Mouse (Mus musculus) heart, embryonic 14.5 days (tissue): ENCODE data around the gene Elf1. TPM values are rescaled to one million over a fixed set of nuclear protein-coding genes. Genes with fewer than 3 reads are reported as not detected.
"Not testable (repeated sequence)": the region's sequence is repeated elsewhere in the genome, so short reads cannot be mapped to it uniquely, and the experiment has no call there.

Experiments
- ATAC-seq: fragments of 200-750 bp; cut with Nextera tagmentation; 2 replicates; pipeline ENCODE4 v1.8.0; 2017; ENCODE audit warnings: low read depth, moderate TSS enrichment; ENCODE audit not compliant: insufficient number of reproducible peaks, insufficient read depth, low FRiP score
- H3K27ac ChIP-seq, 2 experiments: fragments of 200-500 bp in 1 of 2; fragments of 300-500 bp in 1 of 2; sonication (generic) in 1 of 2; replicated peaks in 1 of 2; 2 replicates each; pipeline ENCODE4 v1.5.1; 2012 to 2014; ENCODE audit warnings: low read depth in 2 of 2, low read length in 2 of 2, control low read depth in 1 of 2, mild to moderate bottlenecking in 1 of 2, mixed read lengths in 1 of 2; ENCODE audit not compliant: control insufficient read depth in 1 of 2, insufficient read depth in 1 of 2
- H3K27me3 ChIP-seq: fragments of 300-500 bp; sonication (generic); 2 replicates; pipeline ENCODE4 v1.6.1; 2014; ENCODE audit warnings: mild to moderate bottlenecking, low read length, control low read depth; ENCODE audit not compliant: control insufficient read depth, insufficient read depth
- H3K36me3 ChIP-seq: fragments of 300-500 bp; sonication (generic); 2 replicates; pipeline ENCODE4 v1.6.1; 2014; ENCODE audit warnings: mild to moderate bottlenecking, control low read depth, low read length, mixed read lengths; ENCODE audit not compliant: control insufficient read depth, insufficient read depth
- H3K4me1 ChIP-seq, 2 experiments: fragments of 200-500 bp in 1 of 2; fragments of 300-500 bp in 1 of 2; sonication (generic) in 1 of 2; 2 replicates each; pipeline ENCODE4 v1.6.1; 2012 to 2014; ENCODE audit warnings: low read length in 2 of 2, control low read depth in 1 of 2, mixed read lengths in 1 of 2; ENCODE audit not compliant: control insufficient read depth in 2 of 2, insufficient read depth in 2 of 2
- H3K4me2 ChIP-seq: fragments of 300-500 bp; sonication (generic); 2 replicates; pipeline ENCODE4 v1.6.1; 2014; ENCODE audit warnings: mild to moderate bottlenecking, low read length
- H3K4me3 ChIP-seq, 2 experiments: fragments of 200-500 bp in 1 of 2; fragments of 300-500 bp in 1 of 2; sonication (generic) in 1 of 2; 2 replicates each; pipeline ENCODE4 v1.5.1; 2012 to 2014; ENCODE audit warnings: low read length in 2 of 2, mild to moderate bottlenecking in 2 of 2, control low read depth in 1 of 2, low read depth in 1 of 2, moderate library complexity in 1 of 2; ENCODE audit not compliant: control insufficient read depth in 1 of 2, insufficient read depth in 1 of 2
- H3K9ac ChIP-seq: fragments of 300-500 bp; sonication (generic); 2 replicates; pipeline ENCODE4 v1.6.1; 2014; ENCODE audit warnings: mild to moderate bottlenecking, low read length
- H3K9me3 ChIP-seq: fragments of 300-500 bp; sonication (generic); 2 replicates; pipeline ENCODE4 v1.6.1; 2016; ENCODE audit warnings: low read length, control low read depth; ENCODE audit not compliant: control insufficient read depth
- WGBS: fragments of 180-500 bp; shearing (Covaris S2); extraction: QIAGEN DNeasy Blood & Tissue Kit; methylation state at CpG from one replicate; pipeline ENCODE4 v1.1.7; 2014; 5-methylcytosine and 5-hydroxymethylcytosine counted together
- polyA plus RNA-seq: library from polyadenylated mRNA; unstranded; fragments of >200 nt; fragmentation: Nextera tagmentation; extraction: Ambion mirVana; gene quantifications from 2 replicates; pipeline ENCODE4 v1.2.1, GENCODE M21; 2014

The Elf1 gene
- 11.0 and 12.0 TPM in 2 replicates for polyA plus RNA-seq

DNA sequence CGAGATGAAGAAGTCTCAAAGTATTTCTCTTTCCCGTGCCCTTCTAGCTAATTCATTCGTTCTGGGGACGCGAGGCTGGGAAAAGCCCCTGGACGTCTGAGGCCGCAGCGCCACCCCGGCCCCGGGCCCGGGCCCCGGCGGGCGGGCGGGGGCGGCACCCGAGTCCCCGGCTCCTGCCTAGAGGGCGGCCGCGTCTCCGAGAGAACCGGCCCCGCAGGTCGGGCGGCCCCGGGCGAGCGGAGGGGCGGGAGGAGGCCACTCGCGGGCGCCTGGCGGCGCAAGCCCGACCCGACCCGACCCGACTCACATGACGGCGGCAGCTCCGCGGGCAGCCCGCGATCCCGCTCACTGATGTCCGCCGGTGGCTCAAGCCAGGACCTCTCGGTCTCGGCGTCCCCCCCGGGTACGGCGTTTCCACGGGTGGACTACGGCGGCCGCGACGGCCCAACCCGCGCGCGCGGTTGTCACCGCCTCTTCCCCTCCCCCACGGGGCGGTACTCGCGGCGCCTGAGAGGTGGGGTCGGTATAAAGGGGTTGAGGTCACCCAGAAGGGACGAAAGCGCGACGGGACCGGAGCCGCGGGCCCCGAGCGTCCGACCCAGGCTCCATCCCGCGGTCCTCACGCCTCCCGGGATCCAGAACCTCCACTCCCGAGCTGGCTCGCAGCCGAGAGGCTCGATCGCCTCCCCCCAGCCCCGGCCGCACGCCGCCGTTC lies at the start of gene Elf1:
Gene Elf1, plus strand, starts transcription at position 571 of the 715 bp plus-strand sequence.
- under 1% methylated on average over 95 of the region's 96 CpGs for WGBS
- Histone ChIP-seq H3K27ac (peak within 1 kb of the TSS; percentile 99 to 100), H3K9me3 (no peaks in the 10 kb centered on the region), H3K4me2 (peak within 1 kb of the TSS; percentile 85), H3K9ac (peak within 1 kb of the TSS; percentile 98), H3K4me3 (peak within 1 kb of the TSS; percentile 68 to 95), H3K4me1 (peaks cover 14 to 26% of the 10 kb centered on the region in 2 experiments), H3K27me3 (no peaks in the 10 kb centered on the region), H3K36me3 (peaks cover 20% of the 10 kb centered on the region)
- peak; percentile 88 for ATAC-seq

DNA sequence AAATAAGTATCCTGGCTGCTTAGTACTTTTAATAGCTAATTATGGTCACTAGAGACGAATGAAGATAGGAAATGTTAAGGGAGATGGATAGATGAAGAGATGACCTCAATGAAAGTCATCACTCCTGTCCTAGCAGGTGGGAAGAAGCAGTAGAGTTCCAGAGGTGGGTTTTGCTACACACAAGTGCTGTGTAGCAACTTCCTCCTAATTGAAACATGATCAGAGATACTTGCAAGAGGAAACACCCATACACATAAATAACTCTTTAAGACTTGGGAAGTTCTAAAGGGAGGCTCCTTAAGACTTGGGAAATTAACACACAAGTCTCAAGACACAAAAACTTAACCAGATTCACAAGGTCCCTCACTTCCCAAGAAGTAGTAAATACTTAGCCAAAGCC lies 46.9 kb upstream of the Elf1 start:
- no peaks in the 10 kb centered on the region for H3K36me3 ChIP-seq
- no peak for ATAC-seq
- no peak overlapping the region for H3K27ac ChIP-seq
- H3K4me1 ChIP-seq: no peaks in the 10 kb centered on the region
- 68% methylated on average over 1 of the region's 1 CpGs for WGBS
- H3K9me3 ChIP-seq: no peaks in the 10 kb centered on the region
- no peaks in the 10 kb centered on the region for H3K27me3 ChIP-seq
- H3K4me3 ChIP-seq: no peak overlapping the region
- H3K4me2 ChIP-seq: no peak overlapping the region
- no peak overlapping the region for H3K9ac ChIP-seq

DNA sequence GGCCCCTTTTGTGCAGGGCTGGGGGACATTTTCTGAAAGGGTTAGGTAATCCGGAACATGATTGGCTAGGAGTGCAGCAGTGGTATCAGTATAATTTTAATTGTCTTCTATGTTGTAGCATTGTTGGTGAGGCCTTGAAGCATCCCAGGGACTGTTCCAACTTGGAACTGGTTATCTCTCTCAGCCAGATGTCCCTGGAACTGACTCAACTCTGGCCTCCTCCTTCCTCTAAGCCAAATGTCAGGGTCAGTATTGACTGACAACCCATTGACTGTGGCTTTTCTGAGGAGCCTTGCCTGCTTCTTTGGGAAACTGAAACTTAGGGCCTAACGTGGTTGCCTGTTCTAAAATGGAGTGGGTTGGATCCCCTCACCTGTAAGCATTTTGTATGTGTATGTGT lies 40.3 kb upstream of the Elf1 start:
- Histone ChIP-seq H3K4me2 (no peak overlapping the region), H3K4me3 (no peak overlapping the region), H3K4me1 (no peaks in the 10 kb centered on the region), H3K36me3 (no peaks in the 10 kb centered on the region), H3K9ac (no peak overlapping the region), H3K27ac (no peak overlapping the region), H3K9me3 (no peaks in the 10 kb centered on the region), H3K27me3 (no peaks in the 10 kb centered on the region)
- no peak for ATAC-seq
- 82% methylated on average over 2 of the region's 2 CpGs for WGBS

DNA sequence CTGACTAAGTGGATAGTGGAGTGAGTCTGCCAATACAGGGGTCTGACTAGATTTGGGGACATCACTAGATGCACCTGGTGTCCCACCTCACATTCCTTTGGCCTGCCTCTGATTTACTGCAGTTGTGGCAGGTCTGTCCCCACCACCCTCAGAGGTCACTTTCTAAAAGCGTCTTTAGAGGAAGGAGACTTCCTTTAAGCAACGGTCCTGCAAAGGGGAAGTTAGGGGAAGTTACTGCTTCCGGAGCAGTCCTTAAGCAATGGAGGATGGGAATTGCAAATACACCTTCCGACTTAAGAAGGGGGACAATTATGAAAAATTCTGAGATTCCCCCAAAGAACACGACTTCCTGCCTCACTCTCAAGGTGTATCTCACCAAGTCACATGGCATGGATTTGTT lies 39.6 kb upstream of the Elf1 start:
- Histone ChIP-seq H3K4me2 (no peak overlapping the region), H3K4me3 (no peak overlapping the region), H3K27me3 (no peaks in the 10 kb centered on the region), H3K9ac (no peak overlapping the region), H3K27ac (no peak overlapping the region), H3K36me3 (no peaks in the 10 kb centered on the region), H3K9me3 (no peaks in the 10 kb centered on the region), H3K4me1 (no peaks in the 10 kb centered on the region)
- WGBS: 66% methylated on average over 5 of the region's 5 CpGs
- no peak for ATAC-seq

DNA sequence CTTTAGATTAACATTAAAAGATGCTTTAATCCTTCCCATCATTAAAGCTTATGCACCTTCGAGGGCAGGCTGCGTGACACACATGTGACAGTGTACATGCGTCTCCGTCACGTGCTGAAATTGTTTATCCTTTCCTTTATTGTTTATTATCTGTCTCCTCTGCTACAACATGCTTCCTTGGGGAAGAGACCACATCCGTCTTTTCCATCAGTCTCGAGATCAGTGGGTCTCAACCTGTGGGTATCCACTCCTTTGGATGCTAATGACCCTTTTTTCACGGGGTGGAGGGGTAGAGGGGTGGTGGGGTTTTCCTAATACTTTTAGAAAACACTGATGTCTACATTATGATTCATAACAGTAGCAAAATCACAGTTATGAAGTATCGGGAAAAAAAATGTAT lies 36.4 kb upstream of the Elf1 start:
- Histone ChIP-seq H3K4me2 (no peak overlapping the region), H3K9ac (no peak overlapping the region), H3K4me3 (no peak overlapping the region), H3K36me3 (no peaks in the 10 kb centered on the region), H3K27me3 (no peaks in the 10 kb centered on the region), H3K9me3 (no peaks in the 10 kb centered on the region), H3K27ac (no peak overlapping the region), H3K4me1 (no peaks in the 10 kb centered on the region)
- WGBS: 84% methylated on average over 9 of the region's 9 CpGs
- no peak for ATAC-seq

DNA sequence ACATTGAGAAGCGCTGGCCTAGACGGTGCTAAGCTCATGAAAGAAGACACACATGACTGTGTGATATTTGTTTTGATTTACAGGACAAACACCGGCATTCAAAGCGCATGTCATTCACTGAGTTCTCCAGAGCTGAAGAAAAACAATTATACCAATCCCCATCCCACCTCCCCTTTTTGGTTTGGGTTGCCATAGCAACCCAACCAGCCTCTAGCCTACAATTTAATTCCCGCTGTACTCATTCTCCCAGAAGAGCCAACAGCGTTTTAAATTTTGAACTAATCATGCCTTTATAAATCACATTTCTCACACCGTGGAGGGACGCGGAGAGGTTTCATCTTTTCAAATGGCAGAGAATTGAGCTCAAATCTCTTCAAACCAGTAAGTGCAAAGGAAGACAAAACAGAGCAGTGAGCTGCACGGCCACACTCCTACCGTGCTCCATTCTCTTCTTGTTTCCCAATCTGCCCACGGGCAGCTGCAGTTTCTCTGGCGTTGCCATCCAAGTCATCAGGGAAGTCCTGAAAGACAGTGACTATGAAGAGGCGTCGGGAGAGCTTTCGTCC lies 35.9 kb upstream of the Elf1 start:
- ATAC-seq: no peak
- Histone ChIP-seq H3K4me2 (no peak overlapping the region), H3K36me3 (no peaks in the 10 kb centered on the region), H3K27me3 (no peaks in the 10 kb centered on the region), H3K9me3 (no peaks in the 10 kb centered on the region), H3K4me3 (no peak overlapping the region), H3K27ac (no peak overlapping the region), H3K4me1 (no peaks in the 10 kb centered on the region), H3K9ac (no peak overlapping the region)
- 73% methylated on average over 16 of the region's 16 CpGs for WGBS

DNA sequence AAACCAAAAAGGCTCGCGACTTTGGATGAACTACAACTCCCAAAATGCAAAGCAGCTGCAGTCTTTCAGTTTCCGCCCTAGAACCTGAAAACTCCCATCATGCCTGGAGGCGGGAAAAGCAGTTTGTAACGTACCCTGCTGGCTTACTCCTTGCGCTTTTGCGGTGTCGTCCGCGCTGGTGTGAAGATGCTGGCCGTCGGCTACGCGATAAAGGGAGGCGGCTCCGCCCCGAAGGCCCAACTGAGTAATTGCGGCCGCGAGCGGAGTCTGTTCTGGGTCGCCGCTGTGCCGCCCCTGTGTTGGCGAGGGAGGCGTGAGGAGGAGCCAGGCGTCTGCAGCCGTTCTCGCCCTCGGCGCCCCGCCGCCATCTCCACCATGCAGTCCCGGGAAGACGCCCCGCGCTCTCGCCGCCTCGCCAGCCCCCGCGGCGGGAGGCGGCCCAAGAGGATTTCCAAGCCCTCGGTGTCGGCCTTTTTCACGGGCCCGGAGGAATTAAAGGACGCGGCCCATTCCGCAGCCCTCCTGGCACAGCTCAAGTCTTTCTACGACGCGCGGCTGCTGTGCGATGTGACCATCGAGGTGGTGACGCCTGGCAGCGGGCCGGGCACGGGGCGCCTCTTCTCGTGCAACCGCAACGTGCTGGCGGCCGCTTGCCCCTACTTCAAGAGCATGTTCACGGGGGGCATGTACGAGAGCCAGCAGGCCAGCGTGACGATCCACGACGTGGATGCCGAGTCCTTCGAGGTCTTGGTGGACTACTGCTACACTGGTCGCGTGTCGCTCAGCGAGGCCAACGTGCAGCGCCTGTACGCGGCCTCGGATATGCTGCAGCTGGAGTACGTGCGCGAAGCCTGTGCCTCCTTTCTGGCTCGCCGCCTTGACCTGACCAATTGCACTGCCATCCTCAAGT lies 29.1 kb upstream of the Elf1 start, which contains the start of gene Kbtbd6:
Gene Kbtbd6, plus strand, starts transcription at position 155 of the 910 bp plus-strand sequence.
- Histone ChIP-seq H3K27ac (peak within 1 kb of the TSS; percentile 7 to 54; a peak in 2 of 4 replicates), H3K9ac (peak within 1 kb of the TSS; percentile 62), H3K4me2 (peak within 1 kb of the TSS; percentile 61), H3K4me3 (peak within 1 kb of the TSS; percentile 48 to 66)
- not testable (repeated sequence) for H3K4me1 ChIP-seq, H3K27me3 ChIP-seq, H3K36me3 ChIP-seq, H3K9me3 ChIP-seq
- WGBS: 13% methylated on average over 36 of the region's 89 CpGs
- ATAC-seq: peak; percentile 85
